Mouse (Mus musculus) heart, postnatal 0 days (tissue): ENCODE results near the gene Cks1b.

Source experiments
- CTCF ChIP-seq: IDR thresholded peaks from 2 replicates; pipeline ENCODE4 v1.5.1; 2016; ENCODE audit warnings: antibody characterized with exemption, control low read depth, low read depth
- EP300 ChIP-seq: IDR thresholded peaks from 2 replicates; pipeline ENCODE4 v1.6.1; 2016; ENCODE audit warnings: antibody characterized with exemption, low read depth

GRCm38 (mm10) chr3:89422556-89423205 is 4.5 kb upstream of the Cks1b start:
- no peak for TF ChIP-seq EP300
- TF ChIP-seq CTCF, result no peak
